Mouse (Mus musculus) lung, adult 10 weeks (tissue): ENCODE measurements around the gene Cilp. TPM values are rescaled to one million over a fixed set of nuclear protein-coding genes. Genes with fewer than 3 reads are reported as not detected.

ENCODE experiments used
- polyA plus RNA-seq: library from polyadenylated mRNA; stranded (reverse); fragments of 350-450 nt; fragmentation: Illumina TruSeq; extraction: RNeasy Lipid Tissue Mini Kit (QIAGEN cat#74804); gene quantifications from one replicate; pipeline ENCODE4 v1.2.3, GENCODE M21; 2014; ENCODE audit warnings: low read depth, low replicate concordance; ENCODE audit not compliant: insufficient read depth

Cilp gene
- 1.4 TPM for polyA plus RNA-seq

GRCm38 (mm10) chr9:65264959-65265358 is at the start of gene Cilp:
Gene Cilp, plus strand, starts transcription at chr9:65265180.

GRCm38 (mm10) chr9:65293973-65294715 is 29.2 kb downstream of the Cilp start, which contains the start of gene Clpx:
Gene Clpx, plus strand, starts transcription at chr9:65294260.

Other genes starting within 250 kb of the Cilp start
- gene Hacd3, start 243.5 kb upstream of the Cilp start, polyA plus RNA-seq = 64.8 TPM
- gene Dpp8, start 232.8 kb upstream of the Cilp start, polyA plus RNA-seq = 21.7 TPM
- 0.63 TPM for gene Igdcc4, start 163.7 kb upstream of the Cilp start, polyA plus RNA-seq
- gene Igdcc3, start 124.0 kb upstream of the Cilp start, polyA plus RNA-seq = not detected
- 3.9 TPM for gene Parp16, start 69.8 kb upstream of the Cilp start, polyA plus RNA-seq
- 20.5 TPM for gene Clpx, start 29.1 kb downstream of the Cilp start, polyA plus RNA-seq
- 9.4 TPM for gene Pdcd7, start 80.9 kb downstream of the Cilp start, polyA plus RNA-seq
- not detected for gene Ubap1l, start 95.9 kb downstream of the Cilp start, polyA plus RNA-seq
- gene Kbtbd13, start 126.5 kb downstream of the Cilp start, polyA plus RNA-seq = 0.69 TPM
- 39.8 TPM for gene Rasl12, start 133.3 kb downstream of the Cilp start, polyA plus RNA-seq
- gene Slc51b, start 157.8 kb downstream of the Cilp start, polyA plus RNA-seq = not detected
- gene Mtfmt, start 170.6 kb downstream of the Cilp start, polyA plus RNA-seq = 5.8 TPM
- 40.1 TPM for gene Spg21, start 195.8 kb downstream of the Cilp start, polyA plus RNA-seq